Mouse (Mus musculus) spleen, adult 2 months (tissue): Measurements from ENCODE around the gene Tnp2.

ENCODE experiments used
- CTCF ChIP-seq: fragments of 200-500 bp; IDR thresholded peaks from 2 replicates; pipeline ENCODE4 v1.5.1; 2011; ENCODE audit warnings: mild to moderate bottlenecking, inconsistent platforms; ENCODE audit not compliant: insufficient read depth, insufficient read length, insufficient replicate concordance; ENCODE audit errors: extremely low read depth
- POLR2A ChIP-seq: fragments of 200-500 bp; IDR thresholded peaks from 2 replicates; pipeline ENCODE4 v1.6.1; 2011; ENCODE audit warnings: low read depth, low read length, inconsistent platforms

DNA sequence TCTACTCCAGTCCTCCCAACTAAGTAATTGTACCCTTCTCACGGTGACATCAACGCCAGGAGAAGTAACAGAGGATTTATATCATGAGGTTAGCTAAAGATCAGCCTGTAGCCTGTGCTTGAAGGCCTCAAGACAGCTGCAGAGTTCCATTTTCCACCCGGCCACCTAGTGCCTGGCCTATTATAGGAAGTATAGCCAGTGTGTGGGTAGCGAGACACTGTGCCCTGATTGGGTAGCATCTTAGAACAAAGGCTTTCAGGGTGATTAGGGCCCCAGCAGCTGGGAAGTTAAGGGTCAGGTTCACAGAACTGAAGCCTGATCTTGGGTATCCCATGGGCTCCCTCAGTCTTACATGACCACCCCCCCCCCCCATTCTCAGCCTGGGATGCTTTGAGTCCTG, 406 bp upstream of the Tnp2 start:
- TF ChIP-seq POLR2A (no peak), CTCF (no peak)
